Mouse (Mus musculus): ENCODE data around the gene Cul4a.
A peak's percentile ranks its signal among the peaks of the same experiment; 100 is the strongest.
"Not testable (repeated sequence)": the region's sequence is repeated elsewhere in the genome, so short reads cannot be mapped to it uniquely, and the experiment has no call there.

Gene Cul4a

DNA sequence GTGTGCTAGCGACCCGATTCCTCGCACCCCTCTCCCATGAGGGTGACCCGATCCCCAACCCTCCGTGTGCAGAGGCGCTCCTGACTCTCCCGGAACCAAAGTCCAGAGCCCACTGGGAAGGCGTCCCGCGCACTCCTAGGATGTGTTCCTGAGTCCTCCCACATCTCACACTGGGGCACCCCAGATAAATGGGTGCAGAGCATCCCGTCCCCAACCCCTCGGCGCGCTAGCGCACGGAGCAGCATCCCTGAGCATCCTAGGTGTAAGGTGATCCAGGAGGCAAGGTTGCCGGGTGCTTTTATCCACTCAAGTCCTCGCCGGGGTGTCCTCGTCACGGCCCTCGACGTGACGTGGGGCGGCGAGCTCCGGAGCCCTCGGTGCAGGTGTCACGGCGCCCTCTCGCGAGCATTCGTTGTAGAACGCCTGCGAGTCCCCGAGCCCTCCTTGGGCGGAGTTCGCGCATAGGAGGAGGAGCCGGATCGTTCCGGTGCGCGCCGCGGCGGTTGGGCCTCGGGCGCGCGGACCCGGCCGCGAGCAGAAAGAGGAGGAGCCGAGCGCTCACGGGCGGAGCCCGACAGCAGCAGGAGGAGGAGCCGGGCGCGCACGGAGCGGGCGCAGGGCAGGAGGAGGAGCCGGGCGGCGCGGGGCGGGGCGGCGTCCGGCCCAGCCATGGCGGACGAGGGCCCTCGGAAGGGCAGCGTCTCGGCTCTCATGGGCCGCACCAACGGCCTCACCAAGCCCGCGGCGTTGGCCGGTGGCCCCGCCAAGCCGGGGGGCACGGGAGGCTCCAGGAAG, at the start of gene Cul4a, which contains the start of gene Pcid2:
Gene Cul4a, plus strand, starts transcription at position 535 of the 795 bp plus-strand sequence.
Gene Pcid2, minus strand, starts transcription at position 373 of the 795 bp plus-strand sequence.
- peak; percentile 95 for DNase-seq (ENCODE audit: extremely low spot score, low spot score)

DNA sequence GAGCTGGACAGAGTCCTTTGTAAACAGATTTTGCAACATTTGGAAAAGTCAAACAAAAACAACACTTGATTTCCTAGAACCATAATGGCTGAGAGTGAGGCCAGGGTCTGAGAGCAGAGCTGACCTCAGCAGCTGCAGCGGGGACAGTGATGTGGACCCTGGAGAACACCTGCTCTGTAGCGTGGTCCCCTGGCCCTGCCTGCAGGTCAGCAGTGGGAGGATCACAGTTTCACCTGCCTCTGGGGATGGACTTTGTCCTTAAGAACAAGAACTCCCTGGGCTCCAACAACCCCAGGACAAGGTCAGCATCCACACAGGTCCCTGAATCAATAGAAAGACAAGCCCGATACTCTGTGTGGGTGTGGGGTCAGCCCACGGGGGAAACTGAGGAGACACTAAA, 48.1 kb upstream of the Cul4a start:
- DNase-seq (ENCODE audit: extremely low spot score, low spot score): no peak

DNA sequence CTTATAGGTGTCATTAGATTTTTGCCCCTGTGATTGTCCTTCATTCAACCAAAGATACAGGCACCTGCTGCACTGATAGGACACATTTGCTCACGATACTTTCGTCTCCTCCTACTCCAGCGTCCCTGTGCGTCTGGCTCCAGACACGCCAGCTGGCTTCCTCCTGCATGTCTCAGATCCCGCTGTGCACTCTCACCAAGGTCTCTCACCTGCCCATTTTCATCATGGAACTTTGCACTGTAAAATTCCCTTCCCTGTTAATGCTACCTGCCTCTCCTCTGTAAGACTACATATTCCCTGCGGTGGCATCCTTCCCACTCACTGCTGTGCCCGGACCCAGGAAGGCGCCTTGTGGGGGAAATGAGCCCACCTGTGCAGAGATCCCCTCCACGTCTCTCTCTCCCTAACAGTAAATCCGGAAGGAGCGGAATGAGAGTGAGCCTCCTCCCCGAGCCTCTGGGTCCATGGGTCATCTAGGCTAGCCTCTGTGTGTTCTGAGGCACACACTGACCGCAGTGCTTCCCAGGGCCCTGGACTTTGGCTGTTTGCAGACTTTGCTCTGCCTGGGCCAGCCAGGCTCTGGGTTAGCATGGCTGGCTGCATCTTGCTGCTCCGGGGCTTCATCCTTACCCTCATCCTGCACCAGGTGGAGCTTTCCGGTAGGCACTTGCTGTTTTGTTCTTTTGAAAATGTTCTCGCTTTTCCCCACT, 44.8 kb upstream of the Cul4a start, which contains the start of gene Proz:
Gene Proz, plus strand, starts transcription at position 474 of the 710 bp plus-strand sequence.
- no peak for DNase-seq (ENCODE audit: extremely low spot score, low spot score)

DNA sequence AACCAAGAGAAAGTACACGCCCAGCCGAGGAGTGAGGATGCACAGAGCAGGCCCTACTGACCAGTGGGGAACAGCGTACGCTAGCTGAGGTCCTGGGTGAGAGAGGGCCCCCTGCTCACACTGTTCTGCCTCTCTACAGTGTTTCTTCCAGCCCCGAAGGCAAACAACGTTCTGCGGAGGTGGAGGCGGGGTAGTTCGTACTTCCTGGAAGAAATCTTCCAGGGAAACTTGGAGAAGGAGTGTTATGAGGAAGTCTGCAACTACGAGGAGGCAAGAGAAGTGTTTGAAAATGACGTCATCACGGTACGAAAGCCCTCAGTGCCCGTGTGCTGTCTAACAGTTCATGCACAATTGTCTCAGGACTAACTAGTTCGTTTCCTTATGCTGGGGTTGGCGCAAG, 42.3 kb upstream of the Cul4a start:
- no peak for DNase-seq (ENCODE audit: extremely low spot score, low spot score)

DNA sequence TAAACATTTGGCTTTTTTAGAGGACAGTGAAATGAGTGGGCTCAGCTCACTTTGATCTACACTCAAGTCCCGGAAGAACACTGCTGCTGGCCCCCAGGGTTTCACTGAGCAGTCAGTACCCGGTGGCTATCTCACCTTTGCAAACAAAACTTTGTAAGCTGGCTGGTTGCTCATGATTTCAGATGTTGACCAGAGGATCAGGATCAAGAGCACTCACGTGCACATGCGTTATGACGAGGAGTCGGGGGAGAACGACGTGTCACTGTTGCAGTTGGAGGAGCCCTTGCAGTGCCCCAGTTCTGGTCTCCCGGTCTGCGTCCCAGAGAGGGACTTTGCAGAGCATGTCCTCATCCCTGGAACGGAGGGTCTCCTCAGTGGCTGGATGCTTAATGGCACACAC, 32.2 kb upstream of the Cul4a start:
- DNase-seq (ENCODE audit: extremely low spot score, low spot score): no peak

DNA sequence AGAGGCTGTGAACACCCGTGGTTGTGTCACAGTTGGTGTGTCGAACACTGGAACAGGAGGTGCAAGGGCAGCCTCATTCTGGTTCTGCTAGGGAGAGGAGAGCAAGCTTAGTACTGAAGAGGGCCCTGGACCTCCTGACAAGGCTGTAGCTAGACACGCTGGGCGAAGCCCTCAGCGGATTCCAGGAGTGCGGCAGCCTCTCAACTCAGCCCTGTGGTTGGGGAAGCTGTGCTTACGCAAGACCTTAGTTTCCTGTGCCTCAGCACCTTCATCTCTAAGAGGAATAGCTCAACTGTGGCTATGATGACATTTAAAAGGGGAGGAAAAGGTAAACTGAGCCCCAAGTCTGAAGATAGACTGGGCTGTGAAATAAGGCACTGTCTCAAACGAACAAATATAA, 30.4 kb upstream of the Cul4a start:
- no peak for DNase-seq (ENCODE audit: extremely low spot score, low spot score)

DNA sequence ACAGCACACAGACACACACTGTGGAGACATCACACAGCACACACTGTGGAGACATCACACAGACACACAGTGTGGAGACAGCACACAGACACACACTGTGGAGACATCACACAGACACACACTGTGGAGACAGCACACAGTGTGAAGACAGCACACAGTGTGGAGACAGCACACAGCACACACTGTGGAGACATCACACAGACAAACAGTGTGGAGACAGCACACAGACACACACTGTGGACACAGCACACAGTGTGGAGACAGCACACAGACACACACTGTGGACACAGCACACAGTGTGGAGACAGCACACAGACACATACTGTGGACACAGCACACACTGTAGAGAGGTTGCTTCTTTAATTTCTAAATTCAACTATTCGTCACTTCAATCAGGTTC, 29.8 kb upstream of the Cul4a start:
- not testable (repeated sequence) for DNase-seq (ENCODE audit: extremely low spot score, low spot score)

DNA sequence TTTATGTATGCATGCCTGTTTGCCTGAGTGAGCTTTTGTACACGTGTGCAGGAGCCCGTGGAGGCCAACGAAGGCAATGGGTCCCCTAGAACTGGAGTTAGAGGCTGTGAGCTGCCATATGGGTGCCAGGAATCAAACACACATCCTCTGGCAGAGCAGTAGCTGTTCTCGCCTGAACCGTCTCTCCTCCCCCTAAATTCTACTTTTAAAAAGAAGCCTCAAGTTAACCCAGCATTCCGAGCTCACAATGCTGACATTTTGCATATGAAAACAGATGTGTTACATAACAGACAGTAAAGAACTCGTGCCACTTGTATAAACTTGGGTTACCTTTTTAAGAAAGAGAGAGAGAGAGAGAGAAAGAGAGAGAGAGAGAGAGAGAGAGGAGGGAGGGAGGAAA, 27.9 kb upstream of the Cul4a start:
- no peak for DNase-seq (ENCODE audit: extremely low spot score, low spot score)

DNA sequence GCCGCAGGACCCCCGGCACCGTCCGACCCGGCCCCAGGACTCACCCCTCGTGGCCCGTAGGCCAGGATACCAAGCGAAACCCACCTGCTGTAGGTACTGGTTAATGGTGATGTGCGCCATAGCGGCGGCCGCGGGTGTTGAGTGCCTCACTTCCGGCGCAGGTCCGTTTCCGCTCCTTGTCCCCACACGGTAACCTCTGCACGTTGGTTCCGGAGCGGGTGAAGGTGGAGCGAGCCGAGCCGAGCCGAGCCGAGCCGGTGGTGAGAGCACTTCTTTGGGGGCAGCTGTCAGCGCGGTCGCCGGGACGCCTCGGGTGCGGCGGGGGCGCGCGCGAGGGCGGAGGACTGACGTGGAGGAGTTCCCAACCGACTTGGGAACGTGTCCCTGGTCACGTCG, 732 bp upstream of the Cul4a start:
- DNase-seq (ENCODE audit: extremely low spot score, low spot score): peak; percentile 92

DNA sequence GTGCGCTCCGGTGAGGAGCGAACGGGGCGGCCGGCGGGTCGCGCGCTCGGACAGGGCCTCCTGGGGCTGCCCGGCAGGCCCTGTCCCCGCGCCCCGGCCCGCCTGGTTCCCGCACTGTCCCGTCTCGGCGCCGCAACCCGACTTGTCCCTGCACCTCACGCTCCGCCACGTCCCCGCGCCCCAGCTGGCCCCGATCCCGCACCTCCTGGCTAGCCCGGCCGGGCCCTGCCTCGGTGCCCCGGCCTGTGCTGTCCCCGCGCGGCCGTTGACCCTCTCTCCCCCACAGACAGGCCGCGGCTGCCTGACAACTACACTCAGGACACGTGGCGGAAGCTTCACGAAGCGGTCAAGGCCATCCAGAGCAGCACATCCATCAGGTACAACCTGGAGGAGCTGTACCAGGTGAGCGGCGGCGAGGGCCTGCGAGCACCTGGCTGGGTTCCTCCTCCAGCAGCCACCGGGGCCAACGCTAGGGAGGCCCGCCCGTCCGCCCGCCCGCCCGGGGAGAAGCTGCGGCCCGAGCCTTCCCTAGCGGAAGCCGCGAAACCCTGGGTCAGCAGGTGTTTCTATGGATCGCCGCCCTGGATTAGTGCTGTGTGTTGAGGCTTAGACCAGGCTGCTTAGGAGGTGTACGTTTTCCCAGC, 609 bp downstream of the Cul4a start:
- DNase-seq (ENCODE audit: extremely low spot score, low spot score): no peak

DNA sequence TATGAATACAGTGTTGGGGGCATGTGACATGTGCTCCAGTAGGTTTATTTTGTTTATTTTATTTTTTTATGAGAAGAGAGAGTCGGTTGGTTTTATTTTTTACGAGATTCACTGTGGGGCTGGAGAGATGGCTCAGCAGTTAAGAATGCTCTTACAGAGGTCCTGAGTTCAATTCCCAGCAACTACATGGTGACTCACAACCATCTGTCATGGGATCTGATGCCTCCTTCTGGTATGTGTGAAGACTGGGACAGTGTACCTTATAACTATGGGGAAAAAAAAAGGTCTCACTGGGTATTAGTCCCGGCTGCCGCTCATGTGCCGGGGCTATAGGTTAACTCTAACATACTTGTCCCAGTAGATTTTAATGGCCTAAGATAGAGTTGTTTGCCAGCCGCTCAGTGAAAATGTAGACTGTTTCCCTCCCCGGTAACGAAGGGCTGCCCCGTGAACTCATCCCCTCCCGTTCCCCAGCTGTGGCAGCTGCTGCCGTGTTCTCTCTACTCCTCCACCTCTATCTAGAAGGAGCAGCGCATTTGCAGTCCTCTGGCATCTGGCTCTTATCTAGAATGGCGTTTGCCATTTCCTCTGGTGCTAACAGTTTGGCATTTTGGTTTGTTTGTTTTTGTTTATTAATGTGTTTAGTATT, 2.7 kb downstream of the Cul4a start:
- no peak for DNase-seq (ENCODE audit: extremely low spot score, low spot score)

DNA sequence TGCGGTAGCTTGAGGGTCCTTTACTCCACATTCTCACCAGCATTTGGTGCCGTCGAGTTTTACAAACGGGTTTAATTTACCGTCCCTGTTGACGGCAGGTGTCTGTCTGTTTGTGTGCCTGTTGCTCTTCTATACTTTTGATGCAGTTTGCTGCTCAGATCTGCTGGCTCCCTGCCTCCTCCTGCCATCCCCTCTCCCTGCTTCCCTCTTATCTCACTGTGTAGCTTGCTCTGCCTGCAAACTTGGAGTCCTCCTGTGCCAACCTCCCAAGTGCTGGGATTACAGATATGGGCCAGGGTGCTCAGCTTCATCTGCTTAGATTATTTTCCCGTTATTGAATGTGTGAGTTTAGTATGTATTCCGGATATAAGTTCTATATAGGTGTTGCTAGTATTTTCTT, 3.5 kb downstream of the Cul4a start:
- DNase-seq (ENCODE audit: extremely low spot score, low spot score): no peak

DNA sequence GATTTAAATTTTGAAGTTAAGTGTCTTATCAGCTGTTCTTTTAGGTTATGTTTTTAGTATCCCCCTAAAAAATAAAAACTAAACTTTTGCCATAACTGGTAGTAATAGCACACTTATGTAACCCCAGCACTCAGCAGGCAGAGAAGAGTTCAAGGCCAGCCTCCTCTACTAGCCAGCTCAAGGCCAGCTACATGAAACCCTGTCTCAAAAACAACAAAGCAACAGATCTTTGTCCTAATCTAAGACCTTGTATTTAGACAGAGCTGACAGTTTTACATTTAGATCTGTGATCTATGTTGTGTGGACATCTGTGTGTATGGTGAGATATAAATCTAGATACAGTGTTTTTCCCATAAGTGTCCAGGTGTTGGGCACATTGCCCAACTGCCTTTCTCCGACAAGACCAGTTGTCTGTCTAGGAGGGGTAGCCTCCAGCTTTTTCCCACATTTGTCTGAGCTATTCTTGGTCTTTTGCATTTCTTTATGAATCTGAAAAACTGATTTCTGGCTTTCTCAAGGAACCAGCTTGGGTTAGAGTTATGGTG, 4.1 kb downstream of the Cul4a start:
- DNase-seq (ENCODE audit: extremely low spot score, low spot score): no peak

DNA sequence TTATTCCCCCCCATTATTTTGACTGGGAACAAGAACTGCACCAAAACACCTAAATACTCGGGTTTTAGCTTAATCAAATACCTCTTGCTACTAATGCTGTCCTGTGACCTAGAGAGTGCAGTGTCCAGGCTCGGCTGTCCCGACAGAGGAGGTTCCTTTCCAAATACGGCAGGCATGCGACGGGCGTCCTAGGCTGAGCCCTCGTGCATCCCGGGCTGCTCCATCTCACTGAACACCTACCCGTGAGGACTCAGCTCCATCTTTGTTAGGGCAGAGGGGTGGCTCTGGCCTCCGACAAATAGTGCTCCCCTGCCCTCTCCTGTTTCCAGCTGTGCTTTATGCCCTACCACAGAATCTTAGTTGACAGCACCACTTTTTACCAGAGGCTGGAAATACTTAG, 6.5 kb downstream of the Cul4a start:
- DNase-seq (ENCODE audit: extremely low spot score, low spot score): no peak

DNA sequence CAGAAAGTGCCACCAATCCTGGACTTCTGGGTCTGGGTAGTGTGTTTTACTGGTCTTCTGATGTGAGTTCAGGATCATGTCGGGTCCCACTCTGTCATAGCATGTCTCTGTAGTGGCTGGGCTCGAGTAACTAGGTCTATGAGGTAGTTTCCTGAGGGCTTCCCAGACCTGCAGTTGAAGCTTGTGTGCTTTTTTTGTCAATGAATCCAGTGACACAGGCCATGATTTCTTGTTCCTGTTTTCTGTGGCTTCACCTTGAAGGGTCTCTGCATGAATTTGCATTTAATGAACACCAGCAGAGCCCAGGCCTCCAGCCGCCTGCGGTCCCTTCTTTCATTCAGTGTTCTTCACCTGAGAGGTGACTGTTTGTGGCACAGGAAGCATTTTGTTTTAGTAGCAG, 7.8 kb downstream of the Cul4a start:
- DNase-seq (ENCODE audit: extremely low spot score, low spot score): no peak

DNA sequence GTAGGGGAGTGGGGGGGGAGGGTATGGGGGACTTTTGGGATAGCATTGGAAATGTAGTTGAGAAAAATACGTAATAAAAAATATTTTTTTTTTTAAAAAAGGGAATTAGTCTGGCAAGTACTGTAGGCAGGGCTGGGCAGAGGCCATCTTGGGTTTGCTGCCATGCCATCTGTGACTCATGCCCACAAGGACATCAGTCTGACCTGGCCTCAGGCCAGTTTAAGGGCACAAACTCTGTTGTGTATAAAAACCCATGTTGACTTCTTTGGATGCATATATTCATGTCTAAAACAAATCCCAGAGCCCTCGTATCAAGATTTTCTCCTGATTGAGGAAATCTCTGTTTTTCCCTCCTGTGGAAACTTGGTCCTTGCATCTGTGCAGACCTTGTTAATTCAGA, 11.7 kb downstream of the Cul4a start:
- no peak for DNase-seq (ENCODE audit: extremely low spot score, low spot score)

DNA sequence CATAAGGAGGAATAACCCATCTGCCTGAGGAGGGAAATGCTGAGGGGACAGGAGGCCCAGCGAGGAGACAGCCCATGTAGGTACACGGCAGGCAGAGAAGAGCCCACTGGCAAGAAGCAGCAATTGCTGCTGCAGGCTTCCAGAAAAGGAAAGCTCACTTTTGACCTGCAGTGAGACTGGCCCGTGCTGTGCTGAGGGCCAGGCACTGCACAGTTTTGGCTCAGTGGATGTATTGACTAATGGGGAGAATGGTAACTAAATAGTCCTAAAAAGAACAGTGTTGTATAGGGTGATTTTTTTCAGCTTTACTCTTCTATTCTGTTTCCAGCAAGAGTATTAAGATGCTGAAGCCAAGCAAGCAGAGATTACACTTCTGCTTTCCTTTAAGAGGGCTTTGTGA, 13.1 kb downstream of the Cul4a start:
- DNase-seq (ENCODE audit: extremely low spot score, low spot score): no peak

DNA sequence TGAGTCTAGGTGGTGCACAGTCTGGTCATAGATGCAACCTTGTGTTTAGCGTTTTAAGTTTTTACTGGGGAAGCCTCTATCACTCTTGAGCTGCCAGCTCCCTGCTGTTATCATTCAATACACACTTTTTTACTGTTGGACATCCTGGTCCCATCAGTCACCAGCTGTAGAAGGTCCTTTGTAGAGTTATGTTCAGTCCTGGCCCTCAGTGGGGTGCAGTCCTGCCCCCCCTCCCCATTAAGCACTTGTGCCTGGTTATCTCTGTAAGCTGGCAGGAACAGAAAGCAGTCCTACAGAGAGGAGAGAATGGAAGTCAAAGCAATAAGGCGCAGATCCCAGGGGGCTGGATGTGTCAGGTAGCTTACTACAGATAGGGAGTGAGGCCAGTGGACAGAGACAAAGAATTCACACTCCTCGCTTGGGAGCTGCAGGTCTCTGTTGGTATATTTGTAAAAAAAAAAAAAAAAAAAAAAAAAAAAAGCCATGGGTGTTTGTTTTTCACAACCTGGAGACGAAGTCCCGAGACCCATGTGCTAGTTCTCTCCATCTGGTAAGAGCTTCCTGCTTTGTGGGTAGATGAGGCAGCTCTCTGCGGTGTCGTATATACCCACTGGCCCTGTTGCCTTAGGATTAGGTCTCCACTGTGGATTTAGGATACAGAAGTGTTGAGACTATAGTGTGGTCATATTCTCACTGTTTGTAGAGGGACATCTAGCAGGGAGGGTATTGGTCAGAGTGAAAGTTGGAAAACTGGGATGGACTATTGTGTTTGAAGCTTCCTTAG, 15.7 kb downstream of the Cul4a start:
- DNase-seq (ENCODE audit: extremely low spot score, low spot score): no peak

DNA sequence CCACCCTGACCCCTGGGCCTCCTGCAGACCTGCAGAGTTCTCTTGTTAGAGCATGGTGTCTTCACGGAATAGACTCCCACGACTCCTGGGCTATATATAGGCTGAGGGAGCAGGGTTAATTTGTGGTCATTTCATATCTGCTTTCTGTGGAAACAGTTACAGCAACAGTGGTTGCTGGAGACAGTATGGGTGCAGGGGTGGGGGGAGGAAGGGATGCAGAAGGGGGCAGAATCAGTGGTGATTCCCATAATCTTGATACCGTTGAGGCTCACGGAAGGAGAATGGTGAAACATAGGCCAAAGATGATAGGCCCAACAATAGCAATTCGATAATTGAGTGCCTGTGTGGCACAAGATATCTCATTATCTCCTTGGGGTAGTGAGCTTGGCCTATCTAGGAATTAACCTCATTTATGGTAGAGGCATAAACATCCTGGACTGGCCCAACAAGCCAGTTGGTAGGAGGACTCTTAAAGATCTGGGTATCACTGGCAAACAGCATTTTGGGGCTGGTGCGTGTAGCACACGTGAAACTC, 17.5 kb downstream of the Cul4a start:
- no peak for DNase-seq (ENCODE audit: extremely low spot score, low spot score)

DNA sequence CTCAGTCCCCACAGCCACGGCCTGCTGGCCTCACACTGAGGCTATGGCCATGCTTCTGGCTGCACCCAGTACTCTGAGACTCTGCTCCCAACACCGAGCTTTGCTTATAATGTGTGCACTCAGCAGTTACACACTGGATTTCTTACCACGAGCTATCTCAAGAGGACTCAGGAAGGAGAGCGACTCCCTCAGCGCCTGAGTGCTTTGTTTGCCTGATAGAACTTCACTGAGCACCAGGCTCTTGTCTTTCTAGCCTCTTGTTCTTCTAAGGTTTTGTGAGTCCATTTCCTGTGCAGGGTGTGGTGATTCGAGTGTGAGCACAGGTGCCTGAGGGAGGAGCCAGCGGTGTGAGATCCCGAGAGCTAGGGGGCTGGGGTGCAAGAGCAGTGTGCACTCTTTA, 19.5 kb downstream of the Cul4a start:
- DNase-seq (ENCODE audit: extremely low spot score, low spot score): no peak

Measured in neural tube, embryonic 10.5 days (tissue).